Mouse (Mus musculus): ENCODE data around the gene Gm34653. TPM values are rescaled to one million over a fixed set of nuclear protein-coding genes. Genes with fewer than 3 reads are reported as not detected.

The Gm34653 gene
- polyA plus RNA-seq, 1 experiment from 2014 or later = not detected

GRCm38 (mm10) chr2:34857728-34858127, 24.9 kb downstream of the Gm34653 start:
- no peak overlapping the region for H3K27ac ChIP-seq (ENCODE audit: low read depth, low read length)
- no peak overlapping the region for H3K4me3 ChIP-seq (ENCODE audit: low read depth, low read length)
- ATAC-seq (no peak), DNase-seq (ENCODE audit: low spot score) (no peak)
- no peak overlapping the region for H3K4me2 ChIP-seq (ENCODE audit: low read length)
- no peaks in the 10 kb centered on the region for H3K9me3 ChIP-seq (replicated peaks; ENCODE audit: control insufficient read depth, low read length)
- peaks cover 82% of the 10 kb centered on the region for H3K36me3 ChIP-seq (ENCODE audit: control insufficient read depth, insufficient read depth, low read length)
- H3K4me1 ChIP-seq (ENCODE audit: control insufficient read depth, insufficient read depth, low read length) = no peaks in the 10 kb centered on the region
- 94% methylated on average over 8 of the region's 8 CpGs for WGBS
- no peak overlapping the region for H3K9ac ChIP-seq (ENCODE audit: low read length)
- no peaks in the 10 kb centered on the region for H3K27me3 ChIP-seq (replicated peaks; ENCODE audit: control insufficient read depth, insufficient read depth, low read length)

- peak overlapping the region; percentile 95 for H3K9ac ChIP-seq (ENCODE audit: low read length)
- no peak for ATAC-seq
- no peak overlapping the region for H3K27ac ChIP-seq (ENCODE audit: low read depth, low read length)
- H3K4me2 ChIP-seq (ENCODE audit: low read length) = peak overlapping the region; percentile 71
- H3K36me3 ChIP-seq (ENCODE audit: control insufficient read depth, insufficient read depth, low read length) = peaks cover 13% of the 10 kb centered on the region
- H3K4me3 ChIP-seq (ENCODE audit: low read depth, low read length) = peak overlapping the region; percentile 86
- WGBS = 35% methylated on average over 5 of the region's 5 CpGs
- no peaks in the 10 kb centered on the region for H3K9me3 ChIP-seq (replicated peaks; ENCODE audit: control insufficient read depth, low read length)
- peaks cover 9% of the 10 kb centered on the region; the same call in 1 of the 2 replicates for H3K27me3 ChIP-seq (replicated peaks; ENCODE audit: control insufficient read depth, insufficient read depth, low read length)
- peaks cover 11% of the 10 kb centered on the region for H3K4me1 ChIP-seq (ENCODE audit: control insufficient read depth, insufficient read depth, low read length)
- no peak for DNase-seq (ENCODE audit: low spot score)
Measured at GRCm38 (mm10) chr2:34869680-34870079, 36.9 kb downstream of the Gm34653 start.

GRCm38 (mm10) chr2:34870520-34871474, 38.0 kb downstream of the Gm34653 start:
- Histone ChIP-seq H3K36me3 (ENCODE audit: control insufficient read depth, insufficient read depth, low read length) (peaks cover 1% of the 10 kb centered on the region), H3K4me1 (ENCODE audit: control insufficient read depth, insufficient read depth, low read length) (peaks cover 11% of the 10 kb centered on the region), H3K27ac (ENCODE audit: low read depth, low read length) (peak overlapping the region; percentile 88), H3K27me3 (replicated peaks; ENCODE audit: control insufficient read depth, insufficient read depth, low read length) (peaks cover 15% of the 10 kb centered on the region; the same call in 1 of the 2 replicates), H3K4me3 (ENCODE audit: low read depth, low read length) (peak overlapping the region; percentile 86), H3K9me3 (replicated peaks; ENCODE audit: control insufficient read depth, low read length) (no peaks in the 10 kb centered on the region), H3K9ac (ENCODE audit: low read length) (peak overlapping the region; percentile 95), H3K4me2 (ENCODE audit: low read length) (peak overlapping the region; percentile 71)
- DNase-seq (ENCODE audit: low spot score) = peak; percentile 100
- under 1% methylated on average over 67 of the region's 67 CpGs for WGBS
- ATAC-seq = peak; percentile 99

GRCm38 (mm10) chr2:34874271-34874670, 41.5 kb downstream of the Gm34653 start, which contains the start of gene Cutal:
Gene Cutal, plus strand, starts transcription at chr2:34874396.
- no peak within 1 kb of the TSS for H3K4me2 ChIP-seq (ENCODE audit: low read length)
- no peak within 1 kb of the TSS for H3K27ac ChIP-seq (ENCODE audit: low read depth, low read length)
- no peak within 1 kb of the TSS for H3K4me3 ChIP-seq (ENCODE audit: low read depth, low read length)
- peaks cover 10% of the 10 kb centered on the region for H3K4me1 ChIP-seq (ENCODE audit: control insufficient read depth, insufficient read depth, low read length)
- H3K9me3 ChIP-seq (replicated peaks; ENCODE audit: control insufficient read depth, low read length) = no peaks in the 10 kb centered on the region
- DNase-seq (ENCODE audit: low spot score) (no peak), ATAC-seq (no peak)
- 5% methylated on average over 14 of the region's 14 CpGs for WGBS
- peaks cover 19% of the 10 kb centered on the region for H3K27me3 ChIP-seq (replicated peaks; ENCODE audit: control insufficient read depth, insufficient read depth, low read length)
- no peaks in the 10 kb centered on the region for H3K36me3 ChIP-seq (ENCODE audit: control insufficient read depth, insufficient read depth, low read length)
- 0 out of 2 replicates have a peak within 1 kb of the TSS, but pooled peaks have one; percentile 4 for H3K9ac ChIP-seq (ENCODE audit: low read length)

- Histone ChIP-seq H3K9me3 (replicated peaks; ENCODE audit: control insufficient read depth, low read length) (no peaks in the 10 kb centered on the region), H3K4me3 (ENCODE audit: low read depth, low read length) (no peak within 1 kb of the TSS), H3K36me3 (ENCODE audit: control insufficient read depth, insufficient read depth, low read length) (no peaks in the 10 kb centered on the region), H3K4me2 (ENCODE audit: low read length) (no peak within 1 kb of the TSS), H3K9ac (ENCODE audit: low read length) (0 out of 2 replicates have a peak within 1 kb of the TSS, but pooled peaks have one; percentile 4), H3K4me1 (ENCODE audit: control insufficient read depth, insufficient read depth, low read length) (peaks cover 4% of the 10 kb centered on the region; the same call in 1 of the 2 replicates), H3K27ac (ENCODE audit: low read depth, low read length) (no peak within 1 kb of the TSS), H3K27me3 (replicated peaks; ENCODE audit: control insufficient read depth, insufficient read depth, low read length) (peaks cover 19% of the 10 kb centered on the region)
- no peak for DNase-seq (ENCODE audit: low spot score)
- 13% methylated on average over 8 of the region's 8 CpGs for WGBS
- ATAC-seq = no peak
Measured at GRCm38 (mm10) chr2:34874816-34875345, 42.1 kb downstream of the Gm34653 start, which contains the start of gene Psmd5. Gene Psmd5, minus strand, starts transcription at chr2:34874968.

GRCm38 (mm10) chr2:34880054-34880453, 47.2 kb downstream of the Gm34653 start:
- peaks cover 6% of the 10 kb centered on the region; the same call in 1 of the 2 replicates for H3K27me3 ChIP-seq (replicated peaks; ENCODE audit: control insufficient read depth, insufficient read depth, low read length)
- ATAC-seq = no peak
- no peak overlapping the region for H3K27ac ChIP-seq (ENCODE audit: low read depth, low read length)
- no peak overlapping the region for H3K4me2 ChIP-seq (ENCODE audit: low read length)
- no peaks in the 10 kb centered on the region for H3K9me3 ChIP-seq (replicated peaks; ENCODE audit: control insufficient read depth, low read length)
- H3K4me3 ChIP-seq (ENCODE audit: low read depth, low read length) = no peak overlapping the region
- no peak for DNase-seq (ENCODE audit: low spot score)
- no peak overlapping the region for H3K9ac ChIP-seq (ENCODE audit: low read length)
- no peaks in the 10 kb centered on the region for H3K36me3 ChIP-seq (ENCODE audit: control insufficient read depth, insufficient read depth, low read length)
- H3K4me1 ChIP-seq (ENCODE audit: control insufficient read depth, insufficient read depth, low read length) = no peaks in the 10 kb centered on the region
- WGBS = 83% methylated on average over 10 of the region's 10 CpGs

GRCm38 (mm10) chr2:34882757-34883156, 50.0 kb downstream of the Gm34653 start:
- Histone ChIP-seq H3K9me3 (replicated peaks; ENCODE audit: control insufficient read depth, low read length) (no peaks in the 10 kb centered on the region), H3K4me1 (ENCODE audit: control insufficient read depth, insufficient read depth, low read length) (no peaks in the 10 kb centered on the region), H3K27me3 (replicated peaks; ENCODE audit: control insufficient read depth, insufficient read depth, low read length) (no peaks in the 10 kb centered on the region), H3K4me2 (ENCODE audit: low read length) (no peak overlapping the region), H3K36me3 (ENCODE audit: control insufficient read depth, insufficient read depth, low read length) (no peaks in the 10 kb centered on the region), H3K27ac (ENCODE audit: low read depth, low read length) (no peak overlapping the region), H3K9ac (ENCODE audit: low read length) (no peak overlapping the region), H3K4me3 (ENCODE audit: low read depth, low read length) (no peak overlapping the region)
- no peak for DNase-seq (ENCODE audit: low spot score)
- 98% methylated on average over 2 of the region's 2 CpGs for WGBS
- no peak for ATAC-seq

- DNase-seq (ENCODE audit: low spot score) (no peak), ATAC-seq (no peak)
- Histone ChIP-seq H3K4me1 (ENCODE audit: control insufficient read depth, insufficient read depth, low read length) (no peaks in the 10 kb centered on the region), H3K4me3 (ENCODE audit: low read depth, low read length) (no peak overlapping the region), H3K9ac (ENCODE audit: low read length) (no peak overlapping the region), H3K27me3 (replicated peaks; ENCODE audit: control insufficient read depth, insufficient read depth, low read length) (no peaks in the 10 kb centered on the region), H3K9me3 (replicated peaks; ENCODE audit: control insufficient read depth, low read length) (no peaks in the 10 kb centered on the region), H3K4me2 (ENCODE audit: low read length) (no peak overlapping the region), H3K36me3 (ENCODE audit: control insufficient read depth, insufficient read depth, low read length) (no peaks in the 10 kb centered on the region), H3K27ac (ENCODE audit: low read depth, low read length) (no peak overlapping the region)
- WGBS = 75% methylated on average over 5 of the region's 5 CpGs
Measured at GRCm38 (mm10) chr2:34883190-34883589, 50.4 kb downstream of the Gm34653 start.
